Mouse (Mus musculus): ENCODE data around the gene Olfr462. TPM values are rescaled to one million over a fixed set of nuclear protein-coding genes. Genes with fewer than 3 reads are reported as not detected.

Olfr462 gene
- total and polyA plus RNA-seq, 3 experiments = 0.17 TPM; not detected in 2

GRCm38 (mm10) chr11:87860426-87860825 is 31.6 kb downstream of the Olfr462 start:
- in situ Hi-C loops (cut with MboI; ENCODE audit: low pct_ligation_motif_present, low pct_unique_long_range_greater_than_20kb, low sequenced_read_pairs) = no loop called here
- TF ChIP-seq USF1 (IDR thresholded peaks at IDR 0.05; ENCODE audit: low read depth, low read length) (no peak), USF2 (conservative IDR thresholded peaks at IDR 0.05; ENCODE audit: low read depth, low read length) (no peak), ZMIZ1 (IDR thresholded peaks at IDR 0.05; ENCODE audit: low read depth, low read length) (no peak), CHD2 (IDR thresholded peaks at IDR 0.05; ENCODE audit: low read length) (no peak), EP300 (IDR thresholded peaks at IDR 0.05; ENCODE audit: low read length) (no peak), MEF2A (IDR thresholded peaks at IDR 0.05; ENCODE audit: borderline replicate concordance, low read depth, low read length) (no peak), UBTF (IDR thresholded peaks at IDR 0.05; ENCODE audit: low read depth, low read length) (no peak), CTCF (conservative IDR thresholded peaks at IDR 0.05 in 1 of 2, IDR thresholded peaks at IDR 0.05 in 1 of 2; ENCODE audit: low read depth in 2 of 2, low read length in 2 of 2) (no peak), ZNF384 (IDR thresholded peaks at IDR 0.05; ENCODE audit: low read depth, low read length) (no peak), ZKSCAN1 (IDR thresholded peaks at IDR 0.05; ENCODE audit: borderline replicate concordance, low read depth, low read length) (no peak), PAX5 (IDR thresholded peaks at IDR 0.05; ENCODE audit: low read length) (no peak), MAFK (IDR thresholded peaks at IDR 0.05; ENCODE audit: insufficient replicate concordance, low read length) (no peak), RAD21 (IDR thresholded peaks at IDR 0.05; ENCODE audit: low read depth, low read length) (no peak), JUND (conservative IDR thresholded peaks at IDR 0.05; ENCODE audit: low read depth, low read length) (no peak), NELFE (IDR thresholded peaks at IDR 0.05; ENCODE audit: low read depth, low read length) (no peak), GABPA (IDR thresholded peaks at IDR 0.05; ENCODE audit: insufficient replicate concordance, low read depth, low read length) (no peak), ZC3H11A (IDR thresholded peaks at IDR 0.05; ENCODE audit: low read depth, low read length) (no peak), SIN3A (IDR thresholded peaks at IDR 0.05; ENCODE audit: low read length) (no peak), TBP (conservative IDR thresholded peaks at IDR 0.05; ENCODE audit: low read depth, low read length) (no peak), ETS1 (conservative IDR thresholded peaks at IDR 0.05; ENCODE audit: low read depth, low read length) (no peak)
- no peaks in the 10 kb centered on the region for H3K27me3 ChIP-seq (replicated peaks)
- dilution Hi-C loops (cut with MboI; ENCODE audit: extremely low pct_ligation_motif_present, extremely low pct_unique_long_range_greater_than_20kb, low sequenced_read_pairs) = no loop called here
- H3K9ac ChIP-seq (ENCODE audit: insufficient read depth, low read depth) = no peak overlapping the region
- no peaks in the 10 kb centered on the region for H3K9me3 ChIP-seq (replicated peaks; ENCODE audit: low read length)
- H3K4me2 ChIP-seq (ENCODE audit: insufficient read depth, low read depth, poor library complexity, severe bottlenecking) = no peak overlapping the region
- H3K4me1 ChIP-seq (ENCODE audit: control insufficient read depth in 1 of 2, insufficient read depth in 2 of 2) = peaks cover 0 to 22% of the 10 kb centered on the region in 2 experiments; a peak in 2 of 4 replicates
- no peak overlapping the region for H3K4me3 ChIP-seq (replicated peaks in 1 of 3; ENCODE audit: low read depth in 2 of 3, low read length in 2 of 3, poor library complexity in 1 of 3)
- no peak for DNase-seq (ENCODE audit: extremely low read depth)
- peaks cover 68 to 99% of the 10 kb centered on the region in 2 experiments for H3K36me3 ChIP-seq (replicated peaks in 1 of 2; ENCODE audit: control insufficient read depth in 1 of 2, insufficient read depth in 1 of 2, low read length in 1 of 2)
- H3K27ac ChIP-seq (ENCODE audit: insufficient read depth, low read depth) = no peak overlapping the region
- no peaks in the 10 kb centered on the region for H3K79me2 ChIP-seq (replicated peaks; ENCODE audit: control insufficient read depth, extremely low read depth, insufficient read depth, poor library complexity, severe bottlenecking)

GRCm38 (mm10) chr11:87859273-87859672 is 32.8 kb downstream of the Olfr462 start:
- Histone ChIP-seq H3K27ac (ENCODE audit: insufficient read depth, low read depth) (no peak overlapping the region), H3K79me2 (replicated peaks; ENCODE audit: control insufficient read depth, extremely low read depth, insufficient read depth, poor library complexity, severe bottlenecking) (no peaks in the 10 kb centered on the region), H3K9ac (ENCODE audit: insufficient read depth, low read depth) (no peak overlapping the region), H3K9me3 (replicated peaks; ENCODE audit: low read length) (no peaks in the 10 kb centered on the region), H3K27me3 (replicated peaks) (no peaks in the 10 kb centered on the region), H3K36me3 (replicated peaks in 1 of 2; ENCODE audit: control insufficient read depth in 1 of 2, insufficient read depth in 1 of 2, low read length in 1 of 2) (peaks cover 68 to 94% of the 10 kb centered on the region in 2 experiments), H3K4me1 (ENCODE audit: control insufficient read depth in 1 of 2, insufficient read depth in 2 of 2) (peaks cover 4 to 34% of the 10 kb centered on the region in 2 experiments; a peak in 3 of 4 replicates), H3K4me3 (replicated peaks in 1 of 3; ENCODE audit: low read depth in 2 of 3, low read length in 2 of 3, poor library complexity in 1 of 3) (no peak overlapping the region), H3K4me2 (ENCODE audit: insufficient read depth, low read depth, poor library complexity, severe bottlenecking) (no peak overlapping the region)
- in situ Hi-C loops (cut with MboI; ENCODE audit: low pct_ligation_motif_present, low pct_unique_long_range_greater_than_20kb, low sequenced_read_pairs) (no loop called here), dilution Hi-C loops (cut with MboI; ENCODE audit: extremely low pct_ligation_motif_present, extremely low pct_unique_long_range_greater_than_20kb, low sequenced_read_pairs) (no loop called here)
- no peak for DNase-seq (ENCODE audit: extremely low read depth)
- no peak for TF ChIP-seq RCOR1 (conservative IDR thresholded peaks at IDR 0.05; ENCODE audit: low read depth, low read length)
- TF ChIP-seq IRF4 (IDR thresholded peaks at IDR 0.05; ENCODE audit: low read depth, low read length) = no peak
- no peak for TF ChIP-seq JUND (conservative IDR thresholded peaks at IDR 0.05; ENCODE audit: low read depth, low read length)
- no peak for TF ChIP-seq ETS1 (conservative IDR thresholded peaks at IDR 0.05; ENCODE audit: low read depth, low read length)
- no peak for TF ChIP-seq E2F4 (IDR thresholded peaks at IDR 0.05; ENCODE audit: insufficient replicate concordance, low read depth, low read length)
- no peak for TF ChIP-seq USF2 (conservative IDR thresholded peaks at IDR 0.05; ENCODE audit: low read depth, low read length)
